Mouse (Mus musculus): ENCODE results near the gene Adm.
"Not testable (repeated sequence)": the region's sequence is repeated elsewhere in the genome, so short reads cannot be mapped to it uniquely, and the experiment has no call there.

Gene Adm

GRCm38 (mm10) chr7:110628611-110629354, 1.3 kb downstream of the Adm start:
- no peak for DNase-seq (ENCODE audit: low read depth in 2 of 2, low spot score in 2 of 2)

GRCm38 (mm10) chr7:110629892-110630666, 2.6 kb downstream of the Adm start:
- peak; percentile 74 to 76 for DNase-seq (ENCODE audit: low read depth in 2 of 2, low spot score in 2 of 2)

- no peak for DNase-seq (ENCODE audit: low read depth in 2 of 2, low spot score in 2 of 2)
These were observed 3.9 kb downstream of the Adm start for GRCm38 (mm10) chr7:110631136-110631888.

GRCm38 (mm10) chr7:110635929-110636328, 8.5 kb downstream of the Adm start:
- DNase-seq (ENCODE audit: low read depth in 2 of 2, low spot score in 2 of 2) = no peak

GRCm38 (mm10) chr7:110636559-110636958, 9.1 kb downstream of the Adm start:
- no peak for DNase-seq (ENCODE audit: low read depth in 2 of 2, low spot score in 2 of 2)

- DNase-seq (ENCODE audit: low read depth in 2 of 2, low spot score in 2 of 2) = no peak
These were observed 11.0 kb downstream of the Adm start for GRCm38 (mm10) chr7:110638305-110639110.

- DNase-seq (ENCODE audit: low read depth in 2 of 2, low spot score in 2 of 2) = no peak
These were observed 11.9 kb downstream of the Adm start for GRCm38 (mm10) chr7:110639291-110639915.

- DNase-seq (ENCODE audit: low read depth in 2 of 2, low spot score in 2 of 2) = not testable (repeated sequence)
These were observed 12.5 kb downstream of the Adm start for GRCm38 (mm10) chr7:110639958-110640357.

- DNase-seq (ENCODE audit: low read depth in 2 of 2, low spot score in 2 of 2) = no peak
These were observed 17.9 kb downstream of the Adm start for GRCm38 (mm10) chr7:110645311-110645710.

- no peak for DNase-seq (ENCODE audit: low read depth in 2 of 2, low spot score in 2 of 2)
These were observed 18.4 kb downstream of the Adm start for GRCm38 (mm10) chr7:110645859-110646258.

GRCm38 (mm10) chr7:110646611-110647407, 19.3 kb downstream of the Adm start:
- DNase-seq (ENCODE audit: low read depth in 2 of 2, low spot score in 2 of 2) = no peak

GRCm38 (mm10) chr7:110647559-110648454, 20.3 kb downstream of the Adm start:
- DNase-seq (ENCODE audit: low read depth in 2 of 2, low spot score in 2 of 2) = no peak

- no peak for DNase-seq (ENCODE audit: low read depth in 2 of 2, low spot score in 2 of 2)
These were observed 21.1 kb downstream of the Adm start for GRCm38 (mm10) chr7:110648455-110649085.

GRCm38 (mm10) chr7:110649133-110649987, 21.9 kb downstream of the Adm start:
- DNase-seq (ENCODE audit: low read depth in 2 of 2, low spot score in 2 of 2) = no peak

- no peak for DNase-seq (ENCODE audit: low read depth in 2 of 2, low spot score in 2 of 2)
These were observed 23.0 kb downstream of the Adm start for GRCm38 (mm10) chr7:110650491-110650890.

- no peak for DNase-seq (ENCODE audit: low read depth in 2 of 2, low spot score in 2 of 2)
These were observed 23.6 kb downstream of the Adm start for GRCm38 (mm10) chr7:110651091-110651490.

- no peak for DNase-seq (ENCODE audit: low read depth in 2 of 2, low spot score in 2 of 2)
These were observed 27.8 kb downstream of the Adm start for GRCm38 (mm10) chr7:110655230-110655629.
